9 mouse cellular contexts compared by ENCODE assay signal in the genomic region with DNA sequence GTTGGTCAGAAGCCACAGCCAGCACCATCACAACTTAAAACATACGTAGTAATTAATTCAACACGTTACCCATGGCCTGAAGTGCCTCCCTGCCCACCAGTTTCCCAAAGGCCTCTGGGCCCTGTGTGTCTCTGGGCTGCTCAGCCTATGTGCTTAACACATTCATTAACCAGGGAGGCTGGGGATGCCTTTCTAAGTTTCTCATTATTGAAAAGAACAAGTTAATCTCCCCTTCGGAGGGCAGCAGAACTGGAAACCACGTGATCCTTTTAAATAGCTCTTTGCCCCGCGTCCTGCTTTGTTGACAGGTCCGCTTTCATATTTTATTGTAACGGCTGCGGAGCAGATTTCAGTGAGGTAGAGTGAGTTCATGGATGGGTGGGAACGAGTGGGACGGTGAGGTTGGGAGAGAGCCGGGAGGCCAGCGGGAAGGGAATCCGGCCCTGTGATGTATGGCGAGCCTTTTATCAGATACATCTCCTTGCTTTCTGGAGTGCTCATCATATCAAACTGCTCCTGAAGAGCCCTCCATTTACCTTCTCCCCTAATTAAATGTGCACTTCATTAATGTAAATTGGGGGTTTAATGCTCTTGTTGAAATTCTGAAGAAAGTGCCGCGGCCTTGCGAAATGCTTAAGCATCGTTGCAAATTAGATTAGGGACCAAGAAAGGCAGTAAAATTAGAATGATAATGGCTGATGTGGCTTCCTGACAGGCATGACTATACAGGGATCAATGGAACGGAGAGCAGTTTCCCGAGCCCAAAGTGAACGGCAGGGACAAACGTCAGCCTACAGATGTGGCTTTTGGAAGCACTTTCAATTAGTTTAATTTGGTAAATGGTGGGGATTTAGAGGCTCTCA.
DNase-seq lines count a peak whose midpoint lies in the region; ATAC-seq lines count a peak whose summit lies in the region.
"Had no signal": no experiment of that assay in that cellular context is flagged by ENCODE, and none has a peak within 500 bp of the region (broad histone marks: within the 10 kb centered on the region; RNA-seq: fewer than 3 reads in every experiment).

No protein-coding gene starts in this region.

- ATAC-seq in heart, embryonic 14.5 days (ENCODE audit: insufficient number of reproducible peaks, insufficient read depth, low FRiP score, low read depth): no peak
- peak; percentile 76 for ATAC-seq in hindbrain, embryonic 11.5 days (ENCODE audit: low FRiP score)
- peak; percentile 88 for ATAC-seq in midbrain, embryonic 13.5 days

- 5% methylated on average over 23 of the region's 23 CpGs for WGBS in heart, embryonic 14.5 days
- 2% methylated on average over 23 of the region's 23 CpGs for whole genome bisulfite sequencing in hindbrain, embryonic 11.5 days
- 1% methylated on average over 23 of the region's 23 CpGs for WGBS in midbrain, embryonic 13.5 days

- intact Hi-C loops in heart, postnatal 10 days (cut with DNase I): no loop called here

- peak overlapping the region; percentile 67 for H3K4me2 ChIP-seq in heart, embryonic 14.5 days (ENCODE audit: low read length)
- H3K4me2 ChIP-seq in hindbrain, embryonic 11.5 days (replicated peaks; ENCODE audit: low read depth, low read length): peak overlapping the region; percentile 28
- peak overlapping the region; percentile 37 for H3K4me2 ChIP-seq in midbrain, embryonic 13.5 days (replicated peaks)

- H3K9ac ChIP-seq in heart, embryonic 14.5 days (ENCODE audit: low read length): 0 out of 2 replicates have a peak overlapping the region, but pooled peaks have one; percentile 4
- H3K9ac ChIP-seq in hindbrain, embryonic 11.5 days (ENCODE audit: low read depth, low read length): no peak overlapping the region
- H3K9ac ChIP-seq in midbrain, embryonic 13.5 days (replicated peaks): no peak overlapping the region

- no peaks in the 10 kb centered on the region for H3K36me3 ChIP-seq in heart, embryonic 14.5 days (ENCODE audit: control insufficient read depth, insufficient read depth, low read length)
- no peaks in the 10 kb centered on the region for H3K36me3 ChIP-seq in hindbrain, embryonic 11.5 days (ENCODE audit: control insufficient read depth, insufficient read depth, low read length)
- H3K36me3 ChIP-seq in midbrain, embryonic 13.5 days: no peaks in the 10 kb centered on the region

- H3K27ac ChIP-seq in heart, embryonic 14.5 days (replicated peaks in 1 of 2; ENCODE audit: control insufficient read depth in 1 of 2, insufficient read depth in 1 of 2, low read depth in 2 of 2, low read length in 2 of 2): no peak overlapping the region
- H3K27ac ChIP-seq in hindbrain, embryonic 11.5 days (ENCODE audit: low read depth, low read length): no peak overlapping the region
- no peak overlapping the region for H3K27ac ChIP-seq in midbrain, embryonic 13.5 days

- no peak for DNase-seq in heart, postnatal 10 days
- DNase-seq in WW6 (ENCODE audit: low read depth, low spot score): peak; percentile 29
- DNase-seq in hindbrain, embryonic 11.5 days (ENCODE audit: low spot score): peak; percentile 57
- DNase-seq in cerebellum, postnatal 25 days: no peak
- DNase-seq in thymus, postnatal 25 days: no peak
- no peak for DNase-seq in ovary, postnatal 10 days (ENCODE audit: low spot score)
- DNase-seq: thymus, adult 18-20 months had no signal

- peaks cover 0 to 3% of the 10 kb centered on the region in 2 experiments; a peak in 2 of 4 replicates for H3K4me1 ChIP-seq in heart, embryonic 14.5 days (ENCODE audit: control insufficient read depth in 2 of 2, insufficient read depth in 2 of 2, low read length in 2 of 2)
- peaks cover 3% of the 10 kb centered on the region for H3K4me1 ChIP-seq in hindbrain, embryonic 11.5 days (replicated peaks; ENCODE audit: control insufficient read depth, insufficient read depth, low read length)
- peaks cover 21% of the 10 kb centered on the region for H3K4me1 ChIP-seq in midbrain, embryonic 13.5 days (replicated peaks)

- H3K9me3 ChIP-seq in heart, embryonic 14.5 days (ENCODE audit: control insufficient read depth, low read length): no peaks in the 10 kb centered on the region
- no peaks in the 10 kb centered on the region for H3K9me3 ChIP-seq in hindbrain, embryonic 11.5 days (ENCODE audit: control insufficient read depth, low read length)
- no peaks in the 10 kb centered on the region for H3K9me3 ChIP-seq in midbrain, embryonic 13.5 days

- peak overlapping the region; percentile 14 to 33 for H3K4me3 ChIP-seq in heart, embryonic 14.5 days (ENCODE audit: control insufficient read depth in 1 of 2, insufficient read depth in 1 of 2, low read depth in 1 of 2, low read length in 2 of 2)
- no peak overlapping the region for H3K4me3 ChIP-seq in hindbrain, embryonic 11.5 days (ENCODE audit: low read depth, low read length)
- peak overlapping the region; percentile 11; the same call in 1 of the 2 replicates for H3K4me3 ChIP-seq in midbrain, embryonic 13.5 days (replicated peaks)

- H3K27me3 ChIP-seq in heart, embryonic 14.5 days (ENCODE audit: control insufficient read depth, insufficient read depth, low read length): peaks cover 52% of the 10 kb centered on the region
- H3K27me3 ChIP-seq in hindbrain, embryonic 11.5 days (ENCODE audit: control insufficient read depth, insufficient read depth, low read length): peaks cover 91% of the 10 kb centered on the region
- peaks cover 94% of the 10 kb centered on the region for H3K27me3 ChIP-seq in midbrain, embryonic 13.5 days

Comparison
In these comparisons a context has a peak if more than half of its experiments do, and no peak if none do; other contexts are left out.
1. DNase-seq: peak in WW6 (single experiment) and hindbrain, embryonic 11.5 days (single experiment); none in heart, postnatal 10 days (0 of 2), cerebellum, postnatal 25 days (0 of 2), thymus, postnatal 25 days (single experiment) and ovary, postnatal 10 days (single experiment).
2. Peak in every context shown above with its lines, with median percentiles within 50 percentile points of each other: H3K4me2 ChIP-seq.